Mouse (Mus musculus) myocyte (in vitro differentiated cells): ENCODE measurements around the gene Cytip.

Experiments
- CEBPB ChIP-seq: IDR thresholded peaks from 2 replicates; pipeline ENCODE4 v1.6.1; 2011; ENCODE audit warnings: mild to moderate bottlenecking, moderate library complexity; ENCODE audit not compliant: poor library complexity, insufficient read depth, severe bottlenecking
- POLR2A ChIP-seq: IDR thresholded peaks from one replicate; pipeline ENCODE4 v1.6.1; 2011; ENCODE audit warnings: low read depth, mild to moderate bottlenecking, control low read depth, moderate library complexity; ENCODE audit not compliant: insufficient read length
- TCF12 ChIP-seq: IDR thresholded peaks from one replicate; pipeline ENCODE4 v1.6.1; 2011; ENCODE audit warnings: mild to moderate bottlenecking, control low read depth; ENCODE audit not compliant: poor library complexity, insufficient read depth, severe bottlenecking
- USF1 ChIP-seq: IDR thresholded peaks from one replicate; pipeline ENCODE4 v1.6.1; 2011; ENCODE audit warnings: low read depth, mild to moderate bottlenecking, control low read depth, moderate library complexity

DNA sequence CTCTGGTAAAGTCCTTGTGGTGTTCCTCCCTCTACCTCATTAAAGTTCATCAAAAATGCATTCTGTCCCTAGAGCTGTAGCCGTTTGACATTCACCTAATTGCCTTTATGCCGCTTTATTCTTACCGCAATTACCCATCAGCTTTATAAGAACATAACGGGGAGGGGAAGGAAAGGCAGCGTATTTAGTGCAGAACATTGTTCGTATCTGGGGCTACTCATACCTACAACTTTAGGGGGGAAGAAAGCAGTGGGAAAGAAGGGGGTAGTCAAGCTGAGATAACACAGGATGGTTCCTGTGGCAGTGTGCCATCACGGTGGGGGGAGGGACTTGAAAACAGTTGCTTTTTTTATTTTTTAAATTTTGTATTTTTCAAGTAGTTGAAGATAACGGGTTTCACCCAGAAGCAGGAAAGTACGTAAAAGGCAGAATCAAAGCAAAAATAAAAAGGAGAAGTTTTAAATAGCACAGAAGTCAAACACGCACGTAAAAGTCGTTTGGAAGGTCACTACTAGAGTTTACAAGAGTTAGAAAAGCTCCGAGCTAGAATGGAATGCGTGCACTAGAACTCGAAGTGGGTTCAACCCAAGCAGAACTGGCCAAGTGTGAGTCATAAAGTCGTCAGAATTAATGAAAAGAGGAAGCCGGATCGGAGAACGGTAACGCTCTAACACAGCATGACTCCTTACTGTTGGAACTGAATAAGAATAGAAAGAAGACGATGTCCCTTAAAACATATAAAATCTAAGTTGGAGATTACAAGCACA lies 34.6 kb downstream of the Cytip start:
- TF ChIP-seq POLR2A (no peak), TCF12 (no peak), USF1 (no peak), CEBPB (no peak)
